Mouse (Mus musculus) CH12.LX (cell line): ENCODE results near the gene Ercc6l2.

Experiments used
- BHLHE40 ChIP-seq: IDR thresholded peaks from 2 replicates; pipeline ENCODE4 v1.6.1; 2011; ENCODE audit warnings: mild to moderate bottlenecking, low read depth, low read length, improper control_type of control experiment
- CTCF ChIP-seq, 2 experiments: IDR thresholded peaks in 1 of 2; conservative IDR thresholded peaks in 1 of 2; 2 replicates each; pipeline ENCODE4 v1.5.1; 2011 to 2012; ENCODE audit warnings: low read depth in 2 of 2, low read length in 2 of 2, improper control_type of control experiment in 1 of 2, inconsistent platforms in 1 of 2, mild to moderate bottlenecking in 1 of 2, moderate library complexity in 1 of 2
- EP300 ChIP-seq: IDR thresholded peaks from 2 replicates; pipeline ENCODE4 v1.6.1; 2011; ENCODE audit warnings: low read length, improper control_type of control experiment
- GABPA ChIP-seq: IDR thresholded peaks from 2 replicates; pipeline ENCODE4 v1.6.1; 2012; ENCODE audit warnings: low read depth, low read length, improper control_type of control experiment, inconsistent platforms; ENCODE audit not compliant: insufficient replicate concordance
- MAFK ChIP-seq: IDR thresholded peaks from 2 replicates; pipeline ENCODE4 v1.6.1; 2011; ENCODE audit warnings: low read length, improper control_type of control experiment; ENCODE audit not compliant: insufficient replicate concordance
- MAZ ChIP-seq: IDR thresholded peaks from 2 replicates; pipeline ENCODE4 v1.6.1; 2012; ENCODE audit warnings: low read depth, mild to moderate bottlenecking, inconsistent platforms, low read length, improper control_type of control experiment, moderate library complexity
- MYC ChIP-seq: IDR thresholded peaks from 2 replicates; pipeline ENCODE4 v1.6.1; 2011; ENCODE audit warnings: low read depth, mild to moderate bottlenecking, improper control_type of control experiment, low read length
- POLR2A ChIP-seq: IDR thresholded peaks from 2 replicates; pipeline ENCODE4 v1.6.1; 2011; ENCODE audit warnings: low read depth, mild to moderate bottlenecking, improper control_type of control experiment, low read length
- RAD21 ChIP-seq: IDR thresholded peaks from 2 replicates; pipeline ENCODE4 v1.6.1; 2011; ENCODE audit warnings: low read depth, mild to moderate bottlenecking, low read length, improper control_type of control experiment, moderate library complexity
- TBP ChIP-seq: conservative IDR thresholded peaks from 2 replicates; pipeline ENCODE4 v1.6.1; 2011; ENCODE audit warnings: low read depth, low read length, improper control_type of control experiment
- ZKSCAN1 ChIP-seq: IDR thresholded peaks from 2 replicates; pipeline ENCODE4 v1.6.1; 2012; ENCODE audit warnings: low read depth, inconsistent platforms, low read length, improper control_type of control experiment, borderline replicate concordance

DNA sequence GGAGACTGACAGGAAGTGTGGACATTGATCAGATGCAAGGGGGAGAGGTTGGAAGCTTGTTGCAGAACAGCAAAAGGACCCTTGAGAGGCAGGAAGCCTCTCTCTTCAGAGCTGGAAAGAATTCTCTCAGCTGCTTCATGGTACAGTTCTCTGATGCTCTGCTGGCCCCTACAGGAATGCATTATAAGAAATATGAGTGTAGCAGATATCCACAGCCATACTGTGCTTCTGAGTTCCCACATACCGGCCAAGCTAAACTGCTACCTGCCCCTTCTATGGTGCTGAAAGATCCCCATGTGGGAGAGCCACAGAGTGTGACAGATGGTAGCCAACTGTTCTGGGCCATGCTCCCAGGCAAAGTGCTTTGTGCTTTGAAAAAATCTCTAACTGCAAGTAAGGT lies 114.3 kb downstream of the Ercc6l2 start:
- no peak for TF ChIP-seq MAFK
- TF ChIP-seq CTCF (conservative IDR thresholded peaks at IDR 0.05 in 1 of 2, IDR thresholded peaks at IDR 0.05 in 1 of 2; ENCODE audit: low read depth in 2 of 2, low read length in 2 of 2) = peak in 1 of 2 experiments; percentile 50; a peak in 2 of 4 replicates
- TF ChIP-seq MAZ = no peak
- TF ChIP-seq POLR2A = no peak
- peak; percentile 53 for TF ChIP-seq RAD21
- no peak for TF ChIP-seq EP300
- TF ChIP-seq ZKSCAN1 = no peak
- TF ChIP-seq GABPA = no peak
- no peak for TF ChIP-seq TBP
- no peak for TF ChIP-seq BHLHE40
- TF ChIP-seq MYC = no peak
